Mouse (Mus musculus): ENCODE data around the gene Strn4.

The Strn4 gene

GRCm38 (mm10) chr7:16815351-16815941 is at the start of gene Strn4:
Gene Strn4, plus strand, starts transcription at chr7:16815889.
- DNase-seq: peak; percentile 66

- DNase-seq: no peak
These were observed 49.2 kb upstream of the Strn4 start for GRCm38 (mm10) chr7:16766443-16766842.

GRCm38 (mm10) chr7:16775888-16776287 is 39.8 kb upstream of the Strn4 start:
- no peak for DNase-seq

- no peak for DNase-seq
These were observed 35.6 kb upstream of the Strn4 start for GRCm38 (mm10) chr7:16780076-16780475.

- DNase-seq: peak; percentile 49
These were observed 34.7 kb upstream of the Strn4 start, which contains the start of gene Slc1a5 for GRCm38 (mm10) chr7:16780825-16781554. Gene Slc1a5, plus strand, starts transcription at chr7:16781340.

GRCm38 (mm10) chr7:16781555-16781815 is 34.2 kb upstream of the Strn4 start:
- no peak for DNase-seq

GRCm38 (mm10) chr7:16781816-16782554 is 33.7 kb upstream of the Strn4 start:
- no peak for DNase-seq

GRCm38 (mm10) chr7:16782555-16783125 is 33.0 kb upstream of the Strn4 start:
- no peak for DNase-seq

- DNase-seq: no peak
These were observed 32.4 kb upstream of the Strn4 start for GRCm38 (mm10) chr7:16783224-16783688.

GRCm38 (mm10) chr7:16783758-16784415 is 31.8 kb upstream of the Strn4 start:
- no peak for DNase-seq

GRCm38 (mm10) chr7:16784498-16784976 is 31.2 kb upstream of the Strn4 start:
- no peak for DNase-seq

- DNase-seq: no peak
These were observed 30.1 kb upstream of the Strn4 start for GRCm38 (mm10) chr7:16785541-16786083.

GRCm38 (mm10) chr7:16792316-16792715 is 23.4 kb upstream of the Strn4 start:
- no peak for DNase-seq

GRCm38 (mm10) chr7:16793010-16793725 is 22.5 kb upstream of the Strn4 start:
- DNase-seq: no peak

GRCm38 (mm10) chr7:16794886-16795285 is 20.8 kb upstream of the Strn4 start:
- no peak for DNase-seq

GRCm38 (mm10) chr7:16804409-16805028 is 11.2 kb upstream of the Strn4 start:
- no peak for DNase-seq

GRCm38 (mm10) chr7:16807936-16808335 is 7.8 kb upstream of the Strn4 start:
- DNase-seq: no peak

- DNase-seq: no peak
These were observed 7.0 kb upstream of the Strn4 start for GRCm38 (mm10) chr7:16808647-16809046.

GRCm38 (mm10) chr7:16809739-16810138 is 6.0 kb upstream of the Strn4 start:
- peak; percentile 77 for DNase-seq

- DNase-seq: peak; percentile 60
These were observed 5.2 kb upstream of the Strn4 start for GRCm38 (mm10) chr7:16810399-16810919.

Data from cerebellum, adult 9-11 months (tissue).